Mouse (Mus musculus): ENCODE results near the gene Cks1brt. TPM values are rescaled to one million over a fixed set of nuclear protein-coding genes. Genes with fewer than 3 reads are reported as not detected.
"Not testable (repeated sequence)": the region's sequence is repeated elsewhere in the genome, so short reads cannot be mapped to it uniquely, and the experiment has no call there.

Cks1brt gene
- total and polyA plus RNA-seq, 2 experiments from 2014 or later: not detected

- no peak overlapping the region for H3K27ac ChIP-seq
- H3K4me1 ChIP-seq (ENCODE audit: insufficient read depth, low read length): no peaks in the 10 kb centered on the region
- H3K36me3 ChIP-seq (ENCODE audit: insufficient read depth, low read length): no peaks in the 10 kb centered on the region
- 92% methylated on average over 8 of the region's 8 CpGs for WGBS
- H3K4me2 ChIP-seq (ENCODE audit: low read depth, low read length): no peak overlapping the region
- DNase-seq (ENCODE audit: low spot score) (no peak), ATAC-seq (no peak)
- no peak overlapping the region for H3K9ac ChIP-seq (replicated peaks; ENCODE audit: low read length)
- no peaks in the 10 kb centered on the region for H3K27me3 ChIP-seq (ENCODE audit: insufficient read depth, low read length)
- no peak for TF ChIP-seq CTCF (IDR thresholded peaks at IDR 0.05; ENCODE audit: low read depth)
- no peak overlapping the region for H3K4me3 ChIP-seq (ENCODE audit: low read length)
- no peaks in the 10 kb centered on the region for H3K9me3 ChIP-seq (ENCODE audit: low read length)
Measured at GRCm38 (mm10) chr8:85123691-85124090, 28.0 kb upstream of the Cks1brt start.

GRCm38 (mm10) chr8:85132335-85132734 lies 19.4 kb upstream of the Cks1brt start:
- DNase-seq (ENCODE audit: low spot score) (no peak), ATAC-seq (no peak)
- no peak overlapping the region for H3K9ac ChIP-seq (replicated peaks; ENCODE audit: low read length)
- no peaks in the 10 kb centered on the region for H3K9me3 ChIP-seq (ENCODE audit: low read length)
- no peaks in the 10 kb centered on the region for H3K27me3 ChIP-seq (ENCODE audit: insufficient read depth, low read length)
- no peak overlapping the region for H3K4me3 ChIP-seq (ENCODE audit: low read length)
- no peaks in the 10 kb centered on the region for H3K36me3 ChIP-seq (ENCODE audit: insufficient read depth, low read length)
- no peak for TF ChIP-seq CTCF (IDR thresholded peaks at IDR 0.05; ENCODE audit: low read depth)
- no peaks in the 10 kb centered on the region for H3K4me1 ChIP-seq (ENCODE audit: insufficient read depth, low read length)
- H3K27ac ChIP-seq: no peak overlapping the region
- WGBS: 93% methylated on average over 1 of the region's 1 CpGs
- H3K4me2 ChIP-seq (ENCODE audit: low read depth, low read length): no peak overlapping the region

- not testable (repeated sequence) for ATAC-seq; H3K36me3 ChIP-seq (ENCODE audit: insufficient read depth, low read length); H3K4me3 ChIP-seq (ENCODE audit: low read length); DNase-seq (ENCODE audit: low spot score); H3K27ac ChIP-seq; H3K27me3 ChIP-seq (ENCODE audit: insufficient read depth, low read length); H3K4me1 ChIP-seq (ENCODE audit: insufficient read depth, low read length); H3K9me3 ChIP-seq (ENCODE audit: low read length); H3K9ac ChIP-seq (replicated peaks; ENCODE audit: low read length); H3K4me2 ChIP-seq (ENCODE audit: low read depth, low read length)
- 89% methylated on average over 2 of the region's 2 CpGs for WGBS
Measured at GRCm38 (mm10) chr8:85135690-85136089, 16.0 kb upstream of the Cks1brt start.

- Histone ChIP-seq H3K4me1 (ENCODE audit: insufficient read depth, low read length) (no peaks in the 10 kb centered on the region), H3K9ac (replicated peaks; ENCODE audit: low read length) (no peak overlapping the region), H3K4me3 (ENCODE audit: low read length) (no peak overlapping the region), H3K27ac (no peak overlapping the region), H3K4me2 (ENCODE audit: low read depth, low read length) (no peak overlapping the region), H3K9me3 (ENCODE audit: low read length) (peaks cover 6% of the 10 kb centered on the region; the same call in 1 of the 2 replicates), H3K27me3 (ENCODE audit: insufficient read depth, low read length) (no peaks in the 10 kb centered on the region), H3K36me3 (ENCODE audit: insufficient read depth, low read length) (no peaks in the 10 kb centered on the region)
- 95% methylated on average over 4 of the region's 4 CpGs for WGBS
- DNase-seq (ENCODE audit: low spot score) (no peak), ATAC-seq (no peak)
- no peak for TF ChIP-seq CTCF (IDR thresholded peaks at IDR 0.05; ENCODE audit: low read depth)
Measured at GRCm38 (mm10) chr8:85142516-85142915, 9.2 kb upstream of the Cks1brt start.

GRCm38 (mm10) chr8:85171291-85171690 lies 19.6 kb downstream of the Cks1brt start:
- H3K4me3 ChIP-seq (ENCODE audit: low read length): no peak overlapping the region
- no peak overlapping the region for H3K27ac ChIP-seq
- no peak overlapping the region for H3K9ac ChIP-seq (replicated peaks; ENCODE audit: low read length)
- H3K36me3 ChIP-seq (ENCODE audit: insufficient read depth, low read length): no peaks in the 10 kb centered on the region
- WGBS: 28% methylated on average over 14 of the region's 14 CpGs
- ATAC-seq: no peak
- H3K9me3 ChIP-seq (ENCODE audit: low read length): no peaks in the 10 kb centered on the region
- no peaks in the 10 kb centered on the region for H3K4me1 ChIP-seq (ENCODE audit: insufficient read depth, low read length)
- no peaks in the 10 kb centered on the region for H3K27me3 ChIP-seq (ENCODE audit: insufficient read depth, low read length)
- peak; percentile 65 for DNase-seq (ENCODE audit: low spot score)
- TF ChIP-seq CTCF (IDR thresholded peaks at IDR 0.05; ENCODE audit: low read depth): peak; percentile 70
- H3K4me2 ChIP-seq (ENCODE audit: low read depth, low read length): no peak overlapping the region

- H3K4me1 ChIP-seq (ENCODE audit: insufficient read depth, low read length): no peaks in the 10 kb centered on the region
- no peak for TF ChIP-seq CTCF (IDR thresholded peaks at IDR 0.05; ENCODE audit: low read depth)
- no peak overlapping the region for H3K27ac ChIP-seq
- WGBS: 70% methylated on average over 7 of the region's 7 CpGs
- H3K27me3 ChIP-seq (ENCODE audit: insufficient read depth, low read length): no peaks in the 10 kb centered on the region
- no peak overlapping the region for H3K4me2 ChIP-seq (ENCODE audit: low read depth, low read length)
- ATAC-seq: no peak
- H3K4me3 ChIP-seq (ENCODE audit: low read length): no peak overlapping the region
- DNase-seq (ENCODE audit: low spot score): peak; percentile 8
- no peaks in the 10 kb centered on the region for H3K36me3 ChIP-seq (ENCODE audit: insufficient read depth, low read length)
- H3K9ac ChIP-seq (replicated peaks; ENCODE audit: low read length): no peak overlapping the region
- H3K9me3 ChIP-seq (ENCODE audit: low read length): no peaks in the 10 kb centered on the region
Measured at GRCm38 (mm10) chr8:85175892-85176291, 24.2 kb downstream of the Cks1brt start.

- Histone ChIP-seq H3K36me3 (ENCODE audit: insufficient read depth, low read length) (no peaks in the 10 kb centered on the region), H3K4me2 (ENCODE audit: low read depth, low read length) (no peak overlapping the region), H3K27ac (no peak overlapping the region), H3K4me1 (ENCODE audit: insufficient read depth, low read length) (no peaks in the 10 kb centered on the region), H3K4me3 (ENCODE audit: low read length) (no peak overlapping the region), H3K27me3 (ENCODE audit: insufficient read depth, low read length) (no peaks in the 10 kb centered on the region), H3K9ac (replicated peaks; ENCODE audit: low read length) (no peak overlapping the region), H3K9me3 (ENCODE audit: low read length) (no peaks in the 10 kb centered on the region)
- DNase-seq (ENCODE audit: low spot score) (no peak), ATAC-seq (no peak)
- 89% methylated on average over 1 of the region's 1 CpGs for WGBS
- no peak for TF ChIP-seq CTCF (IDR thresholded peaks at IDR 0.05; ENCODE audit: low read depth)
Measured at GRCm38 (mm10) chr8:85192346-85192745, 40.6 kb downstream of the Cks1brt start.
